10 mouse cellular contexts compared by ENCODE assay signal in genomic region chr16:10628960-10629359, GRCm38 (mm10).
DNase-seq lines count a peak whose midpoint lies in the region; ATAC-seq and TF ChIP-seq lines count a peak whose summit lies in the region.
"Had no signal": no experiment of that assay in that cellular context is flagged by ENCODE, and none has a peak within 500 bp of the region (broad histone marks: within the 10 kb centered on the region; RNA-seq: fewer than 3 reads in every experiment).

No protein-coding gene starts in this region.

- H3K9ac ChIP-seq in heart, embryonic 15.5 days = no peak overlapping the region
- no peak overlapping the region for H3K9ac ChIP-seq in lung, postnatal 0 days (replicated peaks; ENCODE audit: low read depth)
- H3K9ac ChIP-seq: hindbrain, embryonic 12.5 days had no signal

- ATAC-seq in heart, embryonic 15.5 days (replicated peaks; ENCODE audit: insufficient number of reproducible peaks, insufficient read depth, low FRiP score, low read depth) = peak; percentile 78
- ATAC-seq in lung, postnatal 0 days = peak; percentile 81

- H3K27ac ChIP-seq in heart, embryonic 15.5 days = peak overlapping the region; percentile 70
- 0 out of 2 replicates have a peak overlapping the region, but pooled peaks have one; percentile 32 for H3K27ac ChIP-seq in lung, postnatal 0 days (ENCODE audit: low read length)
- H3K27ac ChIP-seq in kidney, adult 2 months (ENCODE audit: insufficient read depth, low read depth, low read length) = no peak overlapping the region
- H3K27ac ChIP-seq: hindbrain, embryonic 12.5 days had no signal

- 0 out of 2 replicates have a peak, but pooled peaks cover 3% of the 10 kb centered on the region for H3K36me3 ChIP-seq in heart, embryonic 15.5 days
- no peaks in the 10 kb centered on the region for H3K36me3 ChIP-seq in lung, postnatal 0 days (ENCODE audit: insufficient read depth, low read length)
- 0 out of 2 replicates have a peak, but pooled peaks cover 1% of the 10 kb centered on the region for H3K36me3 ChIP-seq in kidney, adult 2 months (ENCODE audit: control insufficient read depth, insufficient read depth, low read length)

- peak; percentile 37 for DNase-seq in urinary bladder, adult 18-20 months (ENCODE audit: low spot score in 2 of 2)
- DNase-seq in urinary bladder, postnatal 10 days (ENCODE audit: low spot score) = no peak
- DNase-seq in lung, postnatal 0 days (ENCODE audit: low spot score) = peak; percentile 65
- DNase-seq in left cerebral cortex, postnatal 25 days (ENCODE audit: low spot score in 2 of 2) = no peak
- DNase-seq in left cerebral cortex, postnatal 10 days (ENCODE audit: extremely low spot score in 1 of 2, low spot score in 2 of 2) = no peak
- no peak for DNase-seq in kidney, adult 2 months
- DNase-seq: adrenal gland, postnatal 25 days; retina, postnatal 1 day had no signal

- WGBS in heart, embryonic 15.5 days = 14% methylated on average over 3 of the region's 3 CpGs
- 15% methylated on average over 3 of the region's 3 CpGs for WGBS in lung, postnatal 0 days
- 62% methylated on average over 3 of the region's 3 CpGs for WGBS in kidney, adult 2 months

- no peak overlapping the region for H3K4me2 ChIP-seq in heart, embryonic 15.5 days
- no peak overlapping the region for H3K4me2 ChIP-seq in lung, postnatal 0 days (replicated peaks; ENCODE audit: low read depth, low read length)
- H3K4me2 ChIP-seq: hindbrain, embryonic 12.5 days had no signal

- H3K27me3 ChIP-seq in heart, embryonic 15.5 days = no peaks in the 10 kb centered on the region
- no peaks in the 10 kb centered on the region for H3K27me3 ChIP-seq in lung, postnatal 0 days (replicated peaks; ENCODE audit: insufficient read depth, low read length)
- no peaks in the 10 kb centered on the region for H3K27me3 ChIP-seq in kidney, adult 2 months (replicated peaks; ENCODE audit: control insufficient read depth, insufficient read depth, low read length)
- H3K27me3 ChIP-seq: hindbrain, embryonic 12.5 days had no signal

- H3K4me1 ChIP-seq in heart, embryonic 15.5 days (replicated peaks) = peaks cover 36% of the 10 kb centered on the region
- no peaks in the 10 kb centered on the region; the same call in 1 of the 2 replicates for H3K4me1 ChIP-seq in lung, postnatal 0 days (ENCODE audit: insufficient read depth, low read depth, low read length)
- H3K4me1 ChIP-seq in kidney, adult 2 months (ENCODE audit: control insufficient read depth, insufficient read depth, low read length) = no peaks in the 10 kb centered on the region
- H3K4me1 ChIP-seq: hindbrain, embryonic 12.5 days had no signal

- TF ChIP-seq CTCF in lung, postnatal 0 days (IDR thresholded peaks at IDR 0.05) = no peak
- TF ChIP-seq CTCF in kidney, adult 2 months (conservative IDR thresholded peaks at IDR 0.05; ENCODE audit: insufficient read depth, insufficient read length, low read depth, low read length) = no peak

- intact Hi-C loops in left cerebral cortex, postnatal 25 days (cut with DNase I) = no loop called here
- intact Hi-C loops in left cerebral cortex, postnatal 10 days (cut with DNase I) = no loop called here

- H3K9me3 ChIP-seq in heart, embryonic 15.5 days (replicated peaks) = no peaks in the 10 kb centered on the region
- no peaks in the 10 kb centered on the region for H3K9me3 ChIP-seq in lung, postnatal 0 days (ENCODE audit: low read length)
- H3K9me3 ChIP-seq: hindbrain, embryonic 12.5 days had no signal

- no peak for TF ChIP-seq POLR2A in kidney, adult 2 months (IDR thresholded peaks at IDR 0.05; ENCODE audit: low read depth, low read length)

- no peak overlapping the region for H3K4me3 ChIP-seq in heart, embryonic 15.5 days
- H3K4me3 ChIP-seq in lung, postnatal 0 days (ENCODE audit: low read depth, low read length) = no peak overlapping the region
- H3K4me3 ChIP-seq in kidney, adult 2 months (ENCODE audit: insufficient read depth, low read depth, low read length) = no peak overlapping the region
- H3K4me3 ChIP-seq: hindbrain, embryonic 12.5 days had no signal

- TF ChIP-seq EP300 in lung, postnatal 0 days (IDR thresholded peaks at IDR 0.05) = peak; percentile 41

Comparison
In these comparisons a context has a peak if more than half of its experiments do, and no peak if none do; other contexts are left out.
1. DNase-seq: peak in urinary bladder, adult 18-20 months (2 of 2) and lung, postnatal 0 days (single experiment); none in urinary bladder, postnatal 10 days (single experiment), left cerebral cortex, postnatal 25 days (0 of 2), left cerebral cortex, postnatal 10 days (0 of 2) and kidney, adult 2 months (single experiment).